Mouse (Mus musculus) inflammation-experienced regulatory T-cells (primary cell): ENCODE data around the gene Srcin1. TPM values are rescaled to one million over a fixed set of nuclear protein-coding genes. Genes with fewer than 3 reads are reported as not detected.

Source experiments
- polyA plus RNA-seq, 2 experiments: library from polyadenylated mRNA; unstranded; fragments of 100-300 nt; shearing (Covaris generic); gene quantifications; one replicate each; pipeline ENCODE4 v1.2.1; 2017

The Srcin1 gene
- polyA plus RNA-seq = under 1 TPM; 0.02 to 0.53 TPM

GRCm38 (mm10) chr11:97576136-97576906, at the start of gene Srcin1:
TSS of gene Srcin1 (minus strand) at chr11:97576186.

GRCm38 (mm10) chr11:97499865-97500719, 75.9 kb downstream of the Srcin1 start, which contains the start of gene 4933428G20Rik:
TSS of gene 4933428G20Rik (minus strand) at chr11:97500340.

Other genes starting within 250 kb of the Srcin1 start
- 1 to 10 TPM in 1 of 2 experiments, under 1 TPM in 1; 0.14 to 1.8 TPM for gene Gpr179, start 224.1 kb downstream of the Srcin1 start, polyA plus RNA-seq
- gene Socs7, start 213.6 kb downstream of the Srcin1 start, polyA plus RNA-seq = 1 to 10 TPM; 1.4 to 2.5 TPM
- under 1 TPM in 1 of 2 experiments, not detected in 1; 0.38 TPM for gene Arhgap23, start 160.7 kb downstream of the Srcin1 start, polyA plus RNA-seq
- under 1 TPM in 1 of 2 experiments, not detected in 1; 0.53 TPM for gene 4933428G20Rik, start 75.8 kb downstream of the Srcin1 start, polyA plus RNA-seq
- gene Epop, start 53.5 kb upstream of the Srcin1 start, polyA plus RNA-seq = 10 to 100 TPM in 1 of 2 experiments, 1 to 10 TPM in 1; 6.1 to 11.7 TPM
- 10 to 100 TPM; 10.0 to 13.1 TPM for gene Mllt6, start 87.2 kb upstream of the Srcin1 start, polyA plus RNA-seq
- 10 to 100 TPM; 66.8 to 70.0 TPM for gene Cisd3, start 109.6 kb upstream of the Srcin1 start, polyA plus RNA-seq
- 1 to 10 TPM; 2.3 to 2.8 TPM for gene Pcgf2, start 124.3 kb upstream of the Srcin1 start, polyA plus RNA-seq
- gene Psmb3, start 127.2 kb upstream of the Srcin1 start, polyA plus RNA-seq = 100 to 1,000 TPM; 383 to 412 TPM
- gene Pip4k2b, start 168.5 kb upstream of the Srcin1 start, polyA plus RNA-seq = 1 to 10 TPM; 2.4 to 2.9 TPM
- gene Cwc25, start 190.4 kb upstream of the Srcin1 start, polyA plus RNA-seq = 10 to 100 TPM; 26.5 to 31.5 TPM
- not detected for gene 1700001P01Rik, start 199.7 kb upstream of the Srcin1 start, polyA plus RNA-seq
- 100 to 1,000 TPM; 323 to 371 TPM for gene Rpl23, start 206.3 kb upstream of the Srcin1 start, polyA plus RNA-seq
- gene Lasp1, start 222.8 kb upstream of the Srcin1 start, polyA plus RNA-seq = 100 to 1,000 TPM; 175 to 203 TPM